Mouse (Mus musculus) G1E-ER4 (cell line): Measurements from ENCODE around the gene Acer3. TPM values are rescaled to one million over a fixed set of nuclear protein-coding genes. Genes with fewer than 3 reads are reported as not detected.

ENCODE experiments used
- GATA1 ChIP-seq: IDR thresholded peaks from one replicate; pipeline ENCODE4 v1.8.0; 2012; ENCODE audit warnings: low read length, inconsistent platforms
- polyA plus RNA-seq: library from polyadenylated mRNA; stranded (reverse); fragments of >175 nt; gene quantifications from 2 replicates; pipeline ENCODE4 v1.2.3, GENCODE M21; 2012

Acer3 gene
- 5.4 and 16.3 TPM in 2 replicates for polyA plus RNA-seq

- TF ChIP-seq GATA1, result no peak
Observed at GRCm38 (mm10) chr7:98321083-98321482, at the start of gene Acer3. Gene Acer3 (minus strand): TSS chr7:98321208.

- TF ChIP-seq GATA1, result no peak
Observed at GRCm38 (mm10) chr7:98369762-98370369, 48.9 kb upstream of the Acer3 start.

DNA sequence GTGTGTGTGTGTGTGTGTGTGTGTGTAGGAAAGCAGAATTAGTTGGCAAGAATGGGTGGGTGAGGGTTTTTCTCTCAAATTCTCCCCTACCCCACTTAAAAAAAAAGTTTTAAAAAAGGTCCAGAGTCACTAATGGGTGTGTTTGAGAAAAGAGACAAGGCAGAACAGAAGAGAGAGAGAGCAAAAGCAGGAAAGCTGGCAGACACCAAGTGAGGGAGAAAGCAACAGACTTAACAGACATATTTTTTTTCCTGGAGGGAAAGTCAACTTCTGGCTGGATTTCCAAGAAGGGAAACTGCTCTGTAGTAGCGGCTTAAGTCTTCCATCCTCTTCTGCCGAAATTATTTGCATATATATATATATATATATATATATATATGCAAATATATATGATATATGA, 40.7 kb upstream of the Acer3 start:
- no peak for TF ChIP-seq GATA1

DNA sequence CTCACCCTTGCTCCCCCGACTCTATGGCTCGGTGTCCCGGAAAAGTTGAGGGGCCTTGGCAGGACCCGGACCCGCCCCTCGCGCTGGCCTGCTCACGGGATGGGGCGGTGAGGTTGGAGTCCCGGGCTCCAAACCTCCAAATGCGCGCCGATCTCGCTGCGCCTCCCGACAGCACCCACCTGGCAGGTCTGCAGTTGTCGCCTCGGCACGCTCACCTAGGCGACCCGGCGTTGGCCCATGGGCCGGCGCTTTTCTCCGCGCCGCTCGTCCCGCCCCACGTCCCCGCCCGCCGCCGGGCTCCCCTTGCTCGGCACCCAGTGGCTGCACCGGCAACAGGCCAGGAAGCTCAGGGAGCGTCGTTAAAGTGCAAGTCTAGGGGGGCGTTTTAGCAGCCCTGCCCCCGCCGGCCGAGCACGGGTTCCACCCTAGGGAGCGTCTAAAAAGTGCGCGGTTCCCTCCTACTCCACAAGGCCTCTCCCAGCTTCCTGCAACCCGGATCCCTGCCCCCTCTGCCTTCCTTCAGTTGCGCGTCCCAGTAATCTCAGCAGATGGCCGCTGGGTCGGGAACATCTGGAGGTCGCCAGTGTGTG, 40.1 kb upstream of the Acer3 start, which contains the start of gene Tsku:
Tsku (minus strand) TSS at position 266 of the 590 bp plus-strand sequence.
- no peak for TF ChIP-seq GATA1

- no peak for TF ChIP-seq GATA1
Observed at GRCm38 (mm10) chr7:98360621-98360990, 39.6 kb upstream of the Acer3 start.

- no peak for TF ChIP-seq GATA1
Observed at GRCm38 (mm10) chr7:98359951-98360620, 39.1 kb upstream of the Acer3 start.

DNA sequence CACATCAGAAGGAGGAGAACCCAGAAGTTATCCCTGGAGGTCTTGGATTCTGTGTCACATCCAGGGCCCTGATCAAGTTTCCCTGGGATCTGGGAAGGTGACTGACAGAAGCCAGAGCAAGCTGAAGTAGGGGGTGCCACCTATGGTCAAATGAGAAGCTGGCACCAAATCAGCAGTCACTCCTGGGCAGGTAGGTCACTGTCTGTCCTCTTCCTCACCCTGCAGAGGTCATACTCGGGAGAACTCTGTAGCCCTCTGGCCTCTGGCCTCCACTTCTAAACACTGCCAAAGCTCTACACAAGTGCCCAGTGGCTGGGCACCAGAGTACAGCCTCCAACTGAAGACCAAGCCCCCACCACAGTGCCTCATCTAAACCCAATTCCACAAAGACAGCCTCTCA, 37.0 kb upstream of the Acer3 start:
- TF ChIP-seq GATA1, result no peak

- TF ChIP-seq GATA1, result no peak
Observed at GRCm38 (mm10) chr7:98357324-98357723, 36.3 kb upstream of the Acer3 start.

GRCm38 (mm10) chr7:98354921-98355310, 33.9 kb upstream of the Acer3 start:
- no peak for TF ChIP-seq GATA1

DNA sequence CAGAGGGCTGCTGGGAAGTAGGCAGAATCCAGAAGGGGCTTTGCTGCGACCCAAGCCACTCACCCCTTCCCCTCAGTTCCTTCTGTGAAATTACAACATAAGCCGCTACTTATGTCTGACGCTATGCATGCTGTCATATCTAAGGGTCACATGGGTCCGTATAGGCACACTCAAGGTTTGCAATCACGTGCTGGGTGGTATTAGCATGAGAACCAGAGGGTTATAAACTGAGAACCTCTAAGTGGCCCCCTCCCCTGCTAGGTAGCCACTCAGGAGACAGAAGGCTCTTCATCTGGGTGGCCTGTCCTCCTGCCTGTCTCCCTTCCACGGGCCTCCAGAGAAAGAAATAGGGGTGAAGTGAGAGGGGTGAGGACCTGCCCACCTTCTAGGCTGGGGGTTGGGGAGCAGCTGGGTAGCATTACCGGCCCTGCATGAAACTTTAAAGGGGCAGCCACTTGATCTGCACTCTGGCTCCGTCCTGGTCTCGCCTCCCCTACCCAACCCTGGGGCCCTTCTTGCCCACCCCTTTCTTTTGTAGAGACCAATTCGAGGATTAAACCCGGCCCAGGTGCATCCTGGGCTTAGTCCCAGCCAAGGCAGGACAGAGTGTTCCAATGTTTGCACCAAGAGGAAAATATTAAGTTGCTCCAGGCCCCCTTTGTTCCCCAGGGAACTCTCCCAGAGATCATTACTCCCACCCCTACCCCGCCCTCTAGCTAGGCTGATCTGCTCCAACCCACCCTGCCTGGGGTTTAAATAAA, 33.3 kb upstream of the Acer3 start:
- TF ChIP-seq GATA1, result no peak

GRCm38 (mm10) chr7:98353616-98354015, 32.6 kb upstream of the Acer3 start:
- no peak for TF ChIP-seq GATA1

- TF ChIP-seq GATA1, result no peak
Observed at GRCm38 (mm10) chr7:98351523-98351922, 30.5 kb upstream of the Acer3 start.

DNA sequence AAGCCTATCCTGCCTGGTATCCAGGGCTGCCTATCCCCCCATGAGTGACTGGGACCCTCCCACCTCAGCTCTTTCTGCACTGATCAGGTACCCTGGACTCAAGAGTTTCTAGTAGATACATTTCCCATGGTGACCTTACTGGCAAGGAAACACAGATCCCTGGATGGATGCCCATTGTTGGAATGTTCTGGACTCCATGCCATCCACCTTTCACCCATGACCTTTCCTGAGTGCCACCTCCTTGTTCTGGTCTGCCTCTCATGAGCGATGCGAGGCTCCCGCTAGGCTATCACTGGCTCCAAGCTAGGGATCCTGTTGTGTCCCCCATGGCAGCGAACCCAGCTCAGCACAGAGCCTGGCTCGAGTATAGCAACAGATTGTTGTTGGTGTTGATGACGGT, 28.8 kb upstream of the Acer3 start:
- no peak for TF ChIP-seq GATA1

- no peak for TF ChIP-seq GATA1
Observed at GRCm38 (mm10) chr7:98349096-98349495, 28.1 kb upstream of the Acer3 start.

DNA sequence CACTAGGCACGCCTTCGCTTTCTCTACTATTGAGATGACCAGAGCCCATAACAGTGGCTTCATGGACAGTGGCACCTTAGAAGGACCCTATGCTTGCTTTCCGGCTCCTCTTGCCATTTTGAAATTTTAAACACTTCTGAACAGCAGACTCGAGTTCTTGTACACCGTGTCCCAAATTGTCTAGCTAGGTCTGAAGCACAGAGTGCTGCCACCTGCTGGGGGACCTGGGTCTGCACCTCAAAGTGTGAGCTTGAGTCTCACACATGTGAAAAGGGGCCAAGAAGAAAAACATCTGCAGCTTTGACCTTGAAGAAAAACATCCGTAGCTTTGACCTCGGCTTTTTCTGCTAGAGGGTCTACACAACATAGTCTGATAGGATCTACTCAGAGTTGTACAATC, 27.0 kb upstream of the Acer3 start:
- no peak for TF ChIP-seq GATA1

GRCm38 (mm10) chr7:98347471-98347870, 26.5 kb upstream of the Acer3 start:
- TF ChIP-seq GATA1, result no peak
